Mouse (Mus musculus): ENCODE measurements around the gene Hoxc11.

DNA sequence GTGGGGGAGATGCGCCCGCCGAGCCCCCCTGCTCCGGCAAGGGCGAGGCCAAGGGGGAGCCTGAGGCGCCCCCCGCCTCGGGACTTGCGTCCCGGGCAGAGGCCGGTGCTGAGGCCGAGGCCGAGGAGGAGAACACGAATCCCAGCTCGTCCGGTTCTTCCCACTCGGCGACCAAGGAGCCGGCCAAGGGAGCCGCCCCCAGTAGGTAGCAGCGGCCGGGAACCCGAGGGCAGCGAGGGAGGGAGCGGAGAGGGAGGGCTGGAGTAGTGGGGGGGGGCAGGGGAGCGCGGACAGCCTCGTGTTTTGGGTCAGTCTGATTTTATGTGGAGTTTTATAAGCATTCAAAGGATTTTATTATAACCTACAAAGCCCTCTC lies 768 bp downstream of the Hoxc11 start:
- TF ChIP-seq TBP (conservative IDR thresholded peaks at IDR 0.05; ENCODE audit: low read depth, low read length) = no peak
- TF ChIP-seq RAD21 (IDR thresholded peaks at IDR 0.05; ENCODE audit: low read depth, low read length) = no peak
- no peak for TF ChIP-seq MAX (IDR thresholded peaks at IDR 0.05; ENCODE audit: low read length)
- no peak for TF ChIP-seq UBTF (IDR thresholded peaks at IDR 0.05; ENCODE audit: low read depth, low read length)
- TF ChIP-seq EP300 (IDR thresholded peaks at IDR 0.05; ENCODE audit: low read length) = no peak
- TF ChIP-seq SMC3 (IDR thresholded peaks at IDR 0.05; ENCODE audit: low read depth, low read length) = no peak
- no peak for TF ChIP-seq CTCF (conservative IDR thresholded peaks at IDR 0.05 in 1 of 2, IDR thresholded peaks at IDR 0.05 in 1 of 2; ENCODE audit: low read depth in 2 of 2, low read length in 2 of 2)
- TF ChIP-seq CHD2 (IDR thresholded peaks at IDR 0.05; ENCODE audit: low read length) = no peak
